Mouse (Mus musculus) ES-Bruce4 (cell line): ENCODE measurements around the gene Cped1. TPM values are rescaled to one million over a fixed set of nuclear protein-coding genes. Genes with fewer than 3 reads are reported as not detected.

Source experiments
- H3K27ac ChIP-seq: 2 replicates; pipeline ENCODE4 v1.5.1; 2012; ENCODE audit warnings: low read length, inconsistent platforms; ENCODE audit not compliant: insufficient read depth
- H3K27me3 ChIP-seq: 2 replicates; pipeline ENCODE4 v1.6.1; 2012; ENCODE audit warnings: mild to moderate bottlenecking, low read length, inconsistent platforms; ENCODE audit not compliant: control insufficient read depth, poor library complexity, insufficient read depth, severe bottlenecking
- H3K36me3 ChIP-seq: 2 replicates; pipeline ENCODE4 v1.6.1; 2012; ENCODE audit warnings: inconsistent platforms, mild to moderate bottlenecking, low read length, moderate library complexity; ENCODE audit not compliant: control insufficient read depth, poor library complexity, insufficient read depth, severe bottlenecking
- H3K4me1 ChIP-seq: one replicate; pipeline ENCODE4 v1.8.1; 2011; ENCODE audit warnings: low read length; ENCODE audit not compliant: control insufficient read depth, insufficient read depth
- H3K4me3 ChIP-seq: 2 replicates; pipeline ENCODE4 v1.5.1; 2011; ENCODE audit warnings: low read depth, mild to moderate bottlenecking, low read length
- H3K9ac ChIP-seq: 2 replicates; pipeline ENCODE4 v1.6.1; 2012; ENCODE audit warnings: low read depth, mild to moderate bottlenecking, inconsistent platforms; ENCODE audit not compliant: poor library complexity, severe bottlenecking
- H3K9me3 ChIP-seq: replicated peaks from 2 replicates; pipeline ENCODE4 v1.6.1; 2012; ENCODE audit warnings: mild to moderate bottlenecking, low read length, inconsistent platforms; ENCODE audit not compliant: control insufficient read depth, poor library complexity, insufficient read depth, severe bottlenecking
- CTCF ChIP-seq: IDR thresholded peaks from one replicate; pipeline ENCODE4 v1.8.1; 2011; ENCODE audit warnings: low read depth, low read length
- EP300 ChIP-seq: IDR thresholded peaks from 2 replicates; pipeline ENCODE4 v1.6.1; 2011; ENCODE audit warnings: low read depth, low read length; ENCODE audit not compliant: insufficient read depth
- POLR2A ChIP-seq: IDR thresholded peaks from one replicate; pipeline ENCODE4 v1.8.1; 2011; ENCODE audit warnings: low read length; ENCODE audit not compliant: insufficient read depth
- polyA plus RNA-seq: library from polyadenylated mRNA; stranded (reverse); fragments of >200 nt; gene quantifications from 2 replicates; pipeline ENCODE4 v1.2.4, GENCODE M21; 2011; ENCODE audit warnings: low read depth; ENCODE audit not compliant: missing spikeins, insufficient read depth, insufficient read length

The Cped1 gene
- polyA plus RNA-seq, 1 experiment = 0.90 TPM

DNA sequence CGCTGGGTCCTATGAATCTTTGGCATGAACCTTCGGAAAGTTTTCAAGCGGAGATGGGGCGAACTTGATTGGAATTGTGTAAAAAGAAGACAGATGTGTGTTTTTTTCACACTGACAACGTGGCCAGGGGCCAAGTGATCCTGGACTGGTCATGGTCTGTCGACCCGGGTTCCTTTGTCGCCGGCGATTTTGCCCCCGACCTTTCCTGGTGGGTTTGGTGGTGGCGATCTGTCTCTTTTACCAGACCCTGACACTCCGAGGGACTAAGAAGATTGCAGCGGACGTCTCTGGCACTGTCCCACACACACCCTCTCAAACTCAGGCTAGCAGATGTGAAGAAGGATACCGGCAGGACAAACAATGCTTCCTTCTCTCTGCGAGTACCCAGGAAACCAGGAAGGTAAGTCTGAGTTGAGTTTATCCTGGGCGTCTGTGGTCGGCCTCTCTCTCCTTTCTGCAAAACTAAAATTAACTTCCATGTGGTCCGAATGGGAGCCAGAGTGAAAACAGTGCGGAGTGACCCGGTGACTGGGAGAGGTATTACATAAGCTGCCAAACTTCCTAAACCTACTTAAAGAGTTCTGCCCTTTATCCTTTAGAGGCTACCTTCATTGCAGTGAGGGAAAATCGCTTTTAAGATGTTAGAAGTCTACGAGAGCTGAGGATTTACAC lies 1.1 kb downstream of the Cped1 start:
- Histone ChIP-seq H3K27ac (no peak overlapping the region), H3K9ac (0 out of 2 replicates have a peak overlapping the region, but pooled peaks have one; percentile 4)
- TF ChIP-seq CTCF (no peak), POLR2A (no peak), EP300 (no peak)

DNA sequence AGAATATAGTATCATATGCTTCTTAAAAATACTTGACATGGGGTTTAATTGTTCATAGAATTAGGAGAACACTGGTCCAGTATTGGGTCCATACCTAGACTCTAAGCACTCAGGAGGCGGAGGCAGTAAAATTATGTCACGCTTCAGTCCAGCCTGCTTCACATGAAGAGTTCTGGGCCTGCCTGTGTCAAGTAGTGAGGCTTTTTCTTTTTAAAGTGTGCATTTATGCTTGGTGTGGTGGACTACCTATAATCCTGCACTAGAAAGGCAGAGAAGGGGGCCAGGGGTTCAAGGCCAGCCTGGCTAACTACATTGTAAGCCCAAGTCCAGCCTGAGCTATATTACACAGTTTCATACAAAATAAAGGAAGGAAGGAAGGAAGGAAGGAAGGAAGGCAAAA lies 1.8 kb downstream of the Cped1 start:
- Histone ChIP-seq H3K36me3 (no peaks in the 10 kb centered on the region), H3K9me3 (no peaks in the 10 kb centered on the region), H3K27me3 (no peaks in the 10 kb centered on the region), H3K9ac (no peak overlapping the region), H3K4me3 (no peak overlapping the region), H3K4me1 (no peaks in the 10 kb centered on the region), H3K27ac (no peak overlapping the region)
- TF ChIP-seq POLR2A = no peak
- TF ChIP-seq EP300 = no peak
- no peak for TF ChIP-seq CTCF

More for the DNA sequence above, 1.1 kb downstream of the Cped1 start:
- no peaks in the 10 kb centered on the region for H3K4me1 ChIP-seq
- H3K9me3 ChIP-seq = no peaks in the 10 kb centered on the region
- H3K36me3 ChIP-seq = no peaks in the 10 kb centered on the region
- no peaks in the 10 kb centered on the region for H3K27me3 ChIP-seq
- H3K4me3 ChIP-seq = no peak overlapping the region

DNA sequence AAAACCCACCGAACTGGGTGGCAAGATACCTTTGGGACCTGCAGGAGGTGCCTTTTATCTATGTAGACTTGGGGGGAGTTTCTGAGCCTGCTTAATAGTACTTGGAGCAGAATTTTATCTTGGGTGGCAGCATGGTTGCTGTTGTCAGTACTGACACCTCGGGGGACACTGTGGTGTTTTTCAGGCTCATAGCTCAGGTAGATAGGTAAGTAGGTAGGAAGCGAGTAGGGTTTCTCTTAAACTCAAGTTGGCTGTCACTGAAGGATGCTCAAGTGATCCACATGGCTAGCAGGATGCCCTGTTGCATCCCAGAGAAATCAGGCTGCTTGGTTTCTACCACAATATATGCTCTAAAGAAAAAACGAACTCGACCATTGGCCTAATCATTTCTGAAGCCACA lies 2.6 kb downstream of the Cped1 start:
- H3K4me1 ChIP-seq = no peaks in the 10 kb centered on the region
- no peaks in the 10 kb centered on the region for H3K27me3 ChIP-seq
- TF ChIP-seq CTCF (no peak), EP300 (no peak), POLR2A (no peak)
- H3K4me3 ChIP-seq = no peak overlapping the region
- no peaks in the 10 kb centered on the region for H3K36me3 ChIP-seq
- no peak overlapping the region for H3K27ac ChIP-seq
- H3K9ac ChIP-seq = no peak overlapping the region
- no peaks in the 10 kb centered on the region for H3K9me3 ChIP-seq

DNA sequence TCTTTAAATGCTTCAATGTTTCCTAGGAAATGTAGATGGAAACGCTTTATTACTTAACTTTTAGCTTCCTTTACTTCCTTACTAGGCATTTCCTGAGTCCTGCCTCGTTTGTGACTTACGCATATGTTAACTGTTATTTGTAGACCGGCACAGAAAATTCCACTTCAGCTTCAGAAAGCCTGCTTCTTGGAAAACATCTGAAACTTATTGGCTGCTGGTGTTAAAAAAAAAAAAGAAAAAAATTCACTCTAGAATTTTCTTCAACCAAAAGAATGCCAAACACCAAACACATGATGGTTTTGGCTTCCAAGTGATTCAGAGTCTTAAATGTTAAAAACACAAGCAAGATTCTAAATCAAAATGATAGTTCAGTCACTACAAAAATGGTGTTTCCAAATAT lies 3.4 kb downstream of the Cped1 start:
- Histone ChIP-seq H3K27me3 (no peaks in the 10 kb centered on the region), H3K4me3 (no peak overlapping the region), H3K27ac (no peak overlapping the region), H3K9ac (no peak overlapping the region), H3K9me3 (no peaks in the 10 kb centered on the region), H3K4me1 (no peaks in the 10 kb centered on the region), H3K36me3 (no peaks in the 10 kb centered on the region)
- TF ChIP-seq EP300 (no peak), CTCF (no peak), POLR2A (no peak)

DNA sequence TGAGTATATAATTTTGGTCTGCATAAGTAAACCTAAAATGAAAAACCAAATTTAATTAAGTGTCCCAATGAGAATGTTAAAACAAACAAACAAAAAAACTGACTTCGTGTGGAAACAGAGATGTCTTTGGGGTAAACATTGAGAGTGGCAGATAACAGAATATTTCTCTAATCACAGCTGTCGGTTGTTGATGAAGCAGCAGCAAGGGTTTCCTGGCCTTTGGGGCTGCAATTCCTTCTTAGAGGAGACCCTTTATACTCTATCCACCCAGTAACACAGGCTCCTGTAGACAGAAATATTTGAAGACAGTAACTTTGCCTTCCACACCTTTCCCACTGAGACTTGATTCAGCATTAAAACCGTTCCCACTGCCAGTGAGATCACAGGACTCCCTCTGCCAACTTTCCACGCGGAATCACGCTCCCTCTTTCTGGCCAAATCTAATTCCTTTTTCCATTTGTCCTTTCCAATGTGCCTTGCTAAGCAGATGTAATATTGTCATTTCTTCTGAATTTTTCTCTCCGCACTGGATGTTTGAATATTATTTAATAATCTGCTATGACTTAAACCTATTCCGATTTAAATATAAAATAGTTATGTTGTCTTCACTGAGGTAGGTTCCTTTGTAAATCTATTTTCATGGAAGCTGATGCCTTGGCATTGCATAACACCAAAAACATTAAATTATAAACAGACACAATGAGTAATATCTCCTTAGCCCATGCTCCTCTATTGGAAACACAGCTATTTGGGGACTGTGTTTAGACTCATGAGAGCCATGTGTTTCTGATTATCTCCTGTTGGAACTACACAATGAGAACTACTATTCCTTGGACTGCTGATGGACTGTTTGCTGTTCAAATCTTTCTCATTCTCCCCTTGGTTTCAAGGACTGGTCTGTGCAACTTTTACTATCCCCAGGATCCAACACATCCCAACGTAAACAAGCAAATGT lies 4.7 kb downstream of the Cped1 start:
- H3K27me3 ChIP-seq = no peaks in the 10 kb centered on the region
- H3K4me1 ChIP-seq = no peaks in the 10 kb centered on the region
- H3K9ac ChIP-seq = no peak overlapping the region
- H3K27ac ChIP-seq = no peak overlapping the region
- TF ChIP-seq CTCF (no peak), EP300 (no peak), POLR2A (no peak)
- no peaks in the 10 kb centered on the region for H3K36me3 ChIP-seq
- H3K9me3 ChIP-seq = no peaks in the 10 kb centered on the region
- no peak overlapping the region for H3K4me3 ChIP-seq

DNA sequence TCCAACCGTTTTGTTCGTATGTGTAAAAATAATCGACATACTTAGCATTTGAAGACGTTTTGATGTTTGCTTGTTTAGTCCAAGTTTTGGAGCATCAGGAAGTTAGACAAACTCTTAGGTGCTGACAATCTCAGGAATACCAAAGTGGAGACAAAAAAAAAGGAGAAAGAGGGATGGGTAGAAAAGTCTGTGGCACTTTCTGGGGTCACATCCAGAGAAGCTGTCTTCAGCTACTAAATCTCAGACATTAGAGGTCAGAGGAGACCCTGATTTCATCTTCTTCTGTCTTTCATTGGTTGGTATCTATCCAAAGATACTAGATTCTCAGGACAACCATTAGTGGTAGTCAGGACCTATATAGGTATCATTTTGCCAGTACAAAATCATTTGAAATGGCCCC lies 5.4 kb downstream of the Cped1 start:
- Histone ChIP-seq H3K36me3 (no peaks in the 10 kb centered on the region), H3K9ac (no peak overlapping the region), H3K27me3 (no peaks in the 10 kb centered on the region), H3K4me3 (no peak overlapping the region), H3K4me1 (no peaks in the 10 kb centered on the region), H3K27ac (no peak overlapping the region), H3K9me3 (no peaks in the 10 kb centered on the region)
- no peak for TF ChIP-seq CTCF
- no peak for TF ChIP-seq EP300
- no peak for TF ChIP-seq POLR2A
